Mouse (Mus musculus): ENCODE results near the gene Zbed6. TPM values are rescaled to one million over a fixed set of nuclear protein-coding genes. Genes with fewer than 3 reads are reported as not detected.

The Zbed6 gene
- total RNA-seq, 2 experiments from 2014 or later: 11.0 to 11.5 TPM

- intact Hi-C loops (cut with DNase I): no loop called here
Measured at GRCm38 (mm10) chr1:133664203-133664970, 3.7 kb upstream of the Zbed6 start.

GRCm38 (mm10) chr1:133663427-133663826 is 2.7 kb upstream of the Zbed6 start:
- intact Hi-C loops (cut with DNase I): no loop called here
- DNase-seq: no peak

More at GRCm38 (mm10) chr1:133664203-133664970, 3.7 kb upstream of the Zbed6 start:
- no peak for DNase-seq

GRCm38 (mm10) chr1:133662941-133663340 is 2.3 kb upstream of the Zbed6 start:
- intact Hi-C loops (cut with DNase I): no loop called here
- no peak for DNase-seq

GRCm38 (mm10) chr1:133661203-133661933 is 683 bp upstream of the Zbed6 start, which contains the start of gene Gm38394:
TSS of gene Gm38394 (minus strand) at chr1:133661318.
- peak; percentile 95 for DNase-seq
- intact Hi-C loops (cut with DNase I): no loop called here

GRCm38 (mm10) chr1:133658878-133659277 is 1.8 kb downstream of the Zbed6 start:
- peak in 1 of 2 experiments; percentile 24 for DNase-seq
- intact Hi-C loops (cut with DNase I): no loop called here

GRCm38 (mm10) chr1:133656811-133657210 is 3.9 kb downstream of the Zbed6 start:
- no peak for DNase-seq
- intact Hi-C loops (cut with DNase I): no loop called here

GRCm38 (mm10) chr1:133653033-133653432 is 7.7 kb downstream of the Zbed6 start:
- no peak for DNase-seq
- intact Hi-C loops (cut with DNase I): no loop called here

- intact Hi-C loops (cut with DNase I): no loop called here
- DNase-seq: no peak
Measured at GRCm38 (mm10) chr1:133650288-133651055, 10.2 kb downstream of the Zbed6 start.

GRCm38 (mm10) chr1:133645652-133646051 is 15.0 kb downstream of the Zbed6 start:
- intact Hi-C loops (cut with DNase I): no loop called here
- no peak for DNase-seq

- intact Hi-C loops (cut with DNase I): no loop called here
- DNase-seq: no peak
Measured at GRCm38 (mm10) chr1:133641163-133641562, 19.5 kb downstream of the Zbed6 start.

- intact Hi-C loops (cut with DNase I): no loop called here
- DNase-seq: no peak
Measured at GRCm38 (mm10) chr1:133638517-133638916, 22.2 kb downstream of the Zbed6 start.

- DNase-seq: no peak
- intact Hi-C loops (cut with DNase I): loop anchor here (2.0 to 5.0 kb wide), 2 partner anchors 85 to 265 kb away; no protein-coding TSS in a partner anchor
Measured at GRCm38 (mm10) chr1:133632168-133632567, 28.5 kb downstream of the Zbed6 start.

GRCm38 (mm10) chr1:133625052-133625451 is 35.6 kb downstream of the Zbed6 start:
- intact Hi-C loops (cut with DNase I): no loop called here
- DNase-seq: no peak

- no peak for DNase-seq
- intact Hi-C loops (cut with DNase I): no loop called here
Measured at GRCm38 (mm10) chr1:133618311-133618710, 42.4 kb downstream of the Zbed6 start.

- no peak for DNase-seq
- intact Hi-C loops (cut with DNase I): no loop called here
Measured at GRCm38 (mm10) chr1:133617908-133618307, 42.8 kb downstream of the Zbed6 start.

GRCm38 (mm10) chr1:133613817-133614216 is 46.9 kb downstream of the Zbed6 start:
- intact Hi-C loops (cut with DNase I): no loop called here
- no peak for DNase-seq

GRCm38 (mm10) chr1:133611436-133611835 is 49.2 kb downstream of the Zbed6 start:
- intact Hi-C loops (cut with DNase I): loop anchor here (2.0 kb wide), 1 partner anchor 435 kb away; no protein-coding TSS in a partner anchor
- DNase-seq: no peak

GRCm38 (mm10) chr1:133610601-133611000 is 50.1 kb downstream of the Zbed6 start:
- DNase-seq: no peak
- intact Hi-C loops (cut with DNase I): loop anchor here (1.0 to 2.0 kb wide), 3 partner anchors 228 to 434 kb away; no protein-coding TSS in a partner anchor

- peak; percentile 96 to 99 for DNase-seq
- intact Hi-C loops (cut with DNase I): loop anchor here (1.0 to 10.0 kb wide), 5 partner anchors 228 to 575 kb away; partner anchors contain the start of gene Mdm4
Measured at GRCm38 (mm10) chr1:133609771-133610502, 50.7 kb downstream of the Zbed6 start, which contains the start of gene Snrpe. TSS of gene Snrpe (minus strand) at chr1:133610291.

All from heart, postnatal 10 days (tissue).